Mouse (Mus musculus) olfactory bulb, adult 2 months (tissue): ENCODE data around the gene Ifna16.

Source experiments
- CTCF ChIP-seq: fragments of 200-500 bp; IDR thresholded peaks from 2 replicates; pipeline ENCODE4 v1.5.1; 2012; ENCODE audit warnings: low read depth, mild to moderate bottlenecking, low read length, moderate library complexity; ENCODE audit not compliant: insufficient read depth
- POLR2A ChIP-seq: fragments of 200-500 bp; IDR thresholded peaks from 2 replicates; pipeline ENCODE4 v1.6.1; 2012; ENCODE audit warnings: mild to moderate bottlenecking, low read depth, low read length, moderate library complexity; ENCODE audit not compliant: insufficient read depth

- TF ChIP-seq POLR2A, result no peak
- TF ChIP-seq CTCF, result no peak
Observed at GRCm38 (mm10) chr4:88707128-88707826, 30.6 kb upstream of the Ifna16 start.
